Mouse (Mus musculus): ENCODE measurements around the gene Nme4. TPM values are rescaled to one million over a fixed set of nuclear protein-coding genes. Genes with fewer than 3 reads are reported as not detected.

Nme4 gene
- polyA plus RNA-seq (2014; fragmentation: Nextera tagmentation; extraction: Ambion mirVana): 111 and 122 TPM in 2 replicates

GRCm38 (mm10) chr17:26095121-26095740 lies at the start of gene Nme4:
Gene Nme4 (minus strand): TSS chr17:26095602.
- whole genome bisulfite sequencing: 3% methylated on average over 47 of the region's 47 CpGs
- Histone ChIP-seq H3K4me2 (ENCODE audit: low read depth, severe bottlenecking) (peak within 1 kb of the TSS; percentile 84), H3K36me3 (ENCODE audit: control insufficient read depth, insufficient read depth, low read length) (peaks cover 3% of the 10 kb centered on the region; the same call in 1 of the 2 replicates), H3K27me3 (ENCODE audit: control insufficient read depth, insufficient read depth, low read length) (no peaks in the 10 kb centered on the region), H3K4me3 (ENCODE audit: low read depth, low read length) (peak within 1 kb of the TSS; percentile 54), H3K9ac (ENCODE audit: low read length) (peak within 1 kb of the TSS; percentile 84), H3K9me3 (ENCODE audit: control insufficient read depth, low read length) (no peaks in the 10 kb centered on the region), H3K27ac (replicated peaks; ENCODE audit: low read depth, low read length) (peak within 1 kb of the TSS; percentile 80), H3K4me1 (ENCODE audit: control insufficient read depth, insufficient read depth, low read length) (no peaks in the 10 kb centered on the region)
- peak; percentile 77 for DNase-seq (ENCODE audit: low spot score)
- ATAC-seq (ENCODE audit: insufficient number of reproducible peaks, low FRiP score, low TSS enrichment, low read depth): peak; percentile 65

GRCm38 (mm10) chr17:26143386-26143785 lies 48.0 kb upstream of the Nme4 start:
- H3K4me2 ChIP-seq (ENCODE audit: low read depth, severe bottlenecking): no peak overlapping the region
- ATAC-seq (ENCODE audit: insufficient number of reproducible peaks, low FRiP score, low TSS enrichment, low read depth): no peak
- H3K4me1 ChIP-seq (ENCODE audit: control insufficient read depth, insufficient read depth, low read length): peaks cover 7% of the 10 kb centered on the region
- H3K9me3 ChIP-seq (ENCODE audit: control insufficient read depth, low read length): no peaks in the 10 kb centered on the region
- no peak overlapping the region for H3K27ac ChIP-seq (replicated peaks; ENCODE audit: low read depth, low read length)
- H3K36me3 ChIP-seq (ENCODE audit: control insufficient read depth, insufficient read depth, low read length): peaks cover 9% of the 10 kb centered on the region; the same call in 1 of the 2 replicates
- H3K9ac ChIP-seq (ENCODE audit: low read length): no peak overlapping the region
- no peak overlapping the region for H3K4me3 ChIP-seq (ENCODE audit: low read depth, low read length)
- no peak for DNase-seq (ENCODE audit: low spot score)
- WGBS: 98% methylated on average over 5 of the region's 5 CpGs
- no peaks in the 10 kb centered on the region for H3K27me3 ChIP-seq (ENCODE audit: control insufficient read depth, insufficient read depth, low read length)

- no peak overlapping the region for H3K4me3 ChIP-seq (ENCODE audit: low read depth, low read length)
- H3K9me3 ChIP-seq (ENCODE audit: control insufficient read depth, low read length): no peaks in the 10 kb centered on the region
- ATAC-seq (ENCODE audit: insufficient number of reproducible peaks, low FRiP score, low TSS enrichment, low read depth): no peak
- H3K27ac ChIP-seq (replicated peaks; ENCODE audit: low read depth, low read length): no peak overlapping the region
- no peaks in the 10 kb centered on the region for H3K27me3 ChIP-seq (ENCODE audit: control insufficient read depth, insufficient read depth, low read length)
- 88% methylated on average over 4 of the region's 4 CpGs for WGBS
- no peak for DNase-seq (ENCODE audit: low spot score)
- H3K9ac ChIP-seq (ENCODE audit: low read length): no peak overlapping the region
- peaks cover 10% of the 10 kb centered on the region for H3K4me1 ChIP-seq (ENCODE audit: control insufficient read depth, insufficient read depth, low read length)
- no peak overlapping the region for H3K4me2 ChIP-seq (ENCODE audit: low read depth, severe bottlenecking)
- peaks cover 9% of the 10 kb centered on the region; the same call in 1 of the 2 replicates for H3K36me3 ChIP-seq (ENCODE audit: control insufficient read depth, insufficient read depth, low read length)
These were observed 47.4 kb upstream of the Nme4 start for GRCm38 (mm10) chr17:26142796-26143195.

GRCm38 (mm10) chr17:26138901-26139381 lies 43.5 kb upstream of the Nme4 start:
- DNase-seq (ENCODE audit: low spot score) (peak; percentile 55), ATAC-seq (ENCODE audit: insufficient number of reproducible peaks, low FRiP score, low TSS enrichment, low read depth) (peak; percentile 24)
- H3K36me3 ChIP-seq (ENCODE audit: control insufficient read depth, insufficient read depth, low read length): peaks cover 8% of the 10 kb centered on the region; the same call in 1 of the 2 replicates
- H3K9me3 ChIP-seq (ENCODE audit: control insufficient read depth, low read length): no peaks in the 10 kb centered on the region
- peak overlapping the region; percentile 97 for H3K9ac ChIP-seq (ENCODE audit: low read length)
- peak overlapping the region; percentile 94 for H3K27ac ChIP-seq (replicated peaks; ENCODE audit: low read depth, low read length)
- H3K27me3 ChIP-seq (ENCODE audit: control insufficient read depth, insufficient read depth, low read length): no peaks in the 10 kb centered on the region
- H3K4me1 ChIP-seq (ENCODE audit: control insufficient read depth, insufficient read depth, low read length): peaks cover 12% of the 10 kb centered on the region
- WGBS: under 1% methylated on average over 47 of the region's 58 CpGs
- H3K4me2 ChIP-seq (ENCODE audit: low read depth, severe bottlenecking): peak overlapping the region; percentile 84
- peak overlapping the region; percentile 89 for H3K4me3 ChIP-seq (ENCODE audit: low read depth, low read length)

GRCm38 (mm10) chr17:26138239-26138836 lies 42.9 kb upstream of the Nme4 start, which contains the start of gene Axin1:
Gene Axin1 (plus strand): TSS chr17:26138688.
- under 1% methylated on average over 42 of the region's 42 CpGs for WGBS
- Histone ChIP-seq H3K36me3 (ENCODE audit: control insufficient read depth, insufficient read depth, low read length) (peaks cover 6% of the 10 kb centered on the region; the same call in 1 of the 2 replicates), H3K9me3 (ENCODE audit: control insufficient read depth, low read length) (no peaks in the 10 kb centered on the region), H3K4me3 (ENCODE audit: low read depth, low read length) (peak within 1 kb of the TSS; percentile 89), H3K27ac (replicated peaks; ENCODE audit: low read depth, low read length) (peak within 1 kb of the TSS; percentile 94), H3K4me2 (ENCODE audit: low read depth, severe bottlenecking) (peak within 1 kb of the TSS; percentile 84), H3K9ac (ENCODE audit: low read length) (peak within 1 kb of the TSS; percentile 97), H3K4me1 (ENCODE audit: control insufficient read depth, insufficient read depth, low read length) (peaks cover 12% of the 10 kb centered on the region), H3K27me3 (ENCODE audit: control insufficient read depth, insufficient read depth, low read length) (no peaks in the 10 kb centered on the region)
- ATAC-seq (ENCODE audit: insufficient number of reproducible peaks, low FRiP score, low TSS enrichment, low read depth) (peak; percentile 99), DNase-seq (ENCODE audit: low spot score) (peak; percentile 98)

GRCm38 (mm10) chr17:26137751-26138130 lies 42.3 kb upstream of the Nme4 start:
- DNase-seq (ENCODE audit: low spot score) (no peak), ATAC-seq (ENCODE audit: insufficient number of reproducible peaks, low FRiP score, low TSS enrichment, low read depth) (no peak)
- no peaks in the 10 kb centered on the region for H3K27me3 ChIP-seq (ENCODE audit: control insufficient read depth, insufficient read depth, low read length)
- 69% methylated on average over 2 of the region's 2 CpGs for WGBS
- H3K4me1 ChIP-seq (ENCODE audit: control insufficient read depth, insufficient read depth, low read length): peaks cover 12% of the 10 kb centered on the region
- peak overlapping the region; percentile 84 for H3K4me2 ChIP-seq (ENCODE audit: low read depth, severe bottlenecking)
- peak overlapping the region; percentile 89 for H3K4me3 ChIP-seq (ENCODE audit: low read depth, low read length)
- H3K36me3 ChIP-seq (ENCODE audit: control insufficient read depth, insufficient read depth, low read length): peaks cover under 1% of the 10 kb centered on the region; the same call in 1 of the 2 replicates
- H3K9ac ChIP-seq (ENCODE audit: low read length): peak overlapping the region; percentile 97
- peak overlapping the region; percentile 68; the same call in 1 of the 2 replicates for H3K27ac ChIP-seq (replicated peaks; ENCODE audit: low read depth, low read length)
- no peaks in the 10 kb centered on the region for H3K9me3 ChIP-seq (ENCODE audit: control insufficient read depth, low read length)

- H3K27me3 ChIP-seq (ENCODE audit: control insufficient read depth, insufficient read depth, low read length): no peaks in the 10 kb centered on the region
- H3K4me1 ChIP-seq (ENCODE audit: control insufficient read depth, insufficient read depth, low read length): peaks cover 12% of the 10 kb centered on the region
- H3K9me3 ChIP-seq (ENCODE audit: control insufficient read depth, low read length): no peaks in the 10 kb centered on the region
- no peak overlapping the region for H3K4me2 ChIP-seq (ENCODE audit: low read depth, severe bottlenecking)
- WGBS: 87% methylated on average over 11 of the region's 11 CpGs
- H3K27ac ChIP-seq (replicated peaks; ENCODE audit: low read depth, low read length): no peak overlapping the region
- ATAC-seq (ENCODE audit: insufficient number of reproducible peaks, low FRiP score, low TSS enrichment, low read depth) (no peak), DNase-seq (ENCODE audit: low spot score) (no peak)
- H3K4me3 ChIP-seq (ENCODE audit: low read depth, low read length): no peak overlapping the region
- H3K9ac ChIP-seq (ENCODE audit: low read length): peak overlapping the region; percentile 97; the same call in 1 of the 2 replicates
- no peaks in the 10 kb centered on the region for H3K36me3 ChIP-seq (ENCODE audit: control insufficient read depth, insufficient read depth, low read length)
These were observed 41.8 kb upstream of the Nme4 start for GRCm38 (mm10) chr17:26137106-26137750.
